Mouse (Mus musculus) ES-Bruce4 (cell line): ENCODE measurements around the gene Chid1.

ENCODE experiments used
- CTCF ChIP-seq: IDR thresholded peaks from one replicate; pipeline ENCODE4 v1.8.1; 2011; ENCODE audit warnings: low read depth, low read length
- EP300 ChIP-seq: IDR thresholded peaks from 2 replicates; pipeline ENCODE4 v1.6.1; 2011; ENCODE audit warnings: low read depth, low read length; ENCODE audit not compliant: insufficient read depth
- POLR2A ChIP-seq: IDR thresholded peaks from one replicate; pipeline ENCODE4 v1.8.1; 2011; ENCODE audit warnings: low read length; ENCODE audit not compliant: insufficient read depth

DNA sequence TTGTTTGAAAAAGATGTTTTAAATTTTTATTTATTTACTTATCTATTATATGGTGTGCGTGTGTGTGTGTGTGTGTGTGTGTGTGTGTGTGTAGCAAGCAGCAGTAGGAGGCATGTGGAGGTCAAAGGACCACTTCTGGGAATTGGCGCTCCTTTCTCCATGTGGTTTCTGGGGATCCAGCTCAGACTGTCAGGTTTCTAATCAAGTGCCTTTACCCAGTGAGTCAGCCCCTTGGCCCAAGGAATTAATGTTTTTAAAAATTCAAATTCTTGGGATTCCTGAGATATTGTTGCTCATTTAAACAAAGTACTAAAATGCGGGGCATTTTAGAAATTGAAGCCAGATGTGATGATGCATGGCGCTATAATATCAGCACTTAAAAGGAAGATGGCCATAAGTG, 2.0 kb upstream of the Chid1 start:
- TF ChIP-seq CTCF (no peak), POLR2A (no peak), EP300 (no peak)
